Mouse (Mus musculus) left cerebral cortex, postnatal 36 days (tissue): Measurements from ENCODE around the gene Timp2. TPM values are rescaled to one million over a fixed set of nuclear protein-coding genes. Genes with fewer than 3 reads are reported as not detected.

Experiments used
- DNase-seq, 2 experiments: peaks; one replicate each; pipeline ENCODE4 v3.0.0; 2021 to 2022; ENCODE audit warnings: low spot score in 2 of 2, mixed read lengths in 1 of 2
- intact Hi-C: fragments of 180-260 bp; cut with DNase I; formaldehyde crosslinking; loops from one replicate; pipeline ENCODE4 v1.15.1; 2025
- total RNA-seq, 2 experiments: library from RNA; stranded (reverse); gene quantifications; 2 replicates each; pipeline ENCODE4 v1.2.3; 2021

The Timp2 gene
- total RNA-seq, 2 experiments from 2014 or later: 214 to 247 TPM

GRCm38 (mm10) chr11:118265621-118266020 is 89.9 kb downstream of the Timp2 start:
- DNase-seq: no peak
- intact Hi-C loops: no loop called here

GRCm38 (mm10) chr11:118263146-118263545 is 92.4 kb downstream of the Timp2 start:
- intact Hi-C loops: no loop called here
- DNase-seq: no peak

GRCm38 (mm10) chr11:118260081-118260480 is 95.5 kb downstream of the Timp2 start:
- intact Hi-C loops: no loop called here
- no peak for DNase-seq

- no peak for DNase-seq
Measured at GRCm38 (mm10) chr11:118259580-118259979, 96.0 kb downstream of the Timp2 start.

GRCm38 (mm10) chr11:118256371-118256770 is 99.2 kb downstream of the Timp2 start:
- DNase-seq: no peak
- intact Hi-C loops: no loop called here

More at GRCm38 (mm10) chr11:118259580-118259979, 96.0 kb downstream of the Timp2 start:
- intact Hi-C loops: no loop called here

- peak; percentile 47 to 55 for DNase-seq
- intact Hi-C loops: no loop called here
Measured at GRCm38 (mm10) chr11:118254159-118254951, 101.2 kb downstream of the Timp2 start.

GRCm38 (mm10) chr11:118253447-118254158 is 101.9 kb downstream of the Timp2 start:
- intact Hi-C loops: no loop called here
- DNase-seq: no peak

Other genes with a start within 250 kb of the Timp2 start
- under 1 TPM; 0.02 to 0.09 TPM for gene Dnah17, start 225.1 kb downstream of the Timp2 start, total RNA-seq
- 10 to 100 TPM; 65.9 to 67.3 TPM for gene Cyth1, start 107.1 kb downstream of the Timp2 start, total RNA-seq
- 10 to 100 TPM; 26.8 to 32.2 TPM for gene Usp36, start 65.5 kb downstream of the Timp2 start, total RNA-seq
- 1 to 10 TPM; 1.3 to 1.8 TPM for gene Cep295nl, start 13.2 kb downstream of the Timp2 start, total RNA-seq
- gene Lgals3bp, start 46.4 kb upstream of the Timp2 start, total RNA-seq: 10 to 100 TPM; 20.5 to 21.2 TPM
- 10 to 100 TPM; 36.5 to 37.0 TPM for gene Cant1, start 63.3 kb upstream of the Timp2 start, total RNA-seq
- 1 to 10 TPM; 4.6 to 4.9 TPM for gene C1qtnf1, start 72.5 kb upstream of the Timp2 start, total RNA-seq
- gene Engase, start 121.1 kb upstream of the Timp2 start, total RNA-seq: 10 to 100 TPM; 10.8 to 11.1 TPM